Mouse (Mus musculus) ES-Bruce4 (cell line): ENCODE data around the gene Dusp16. TPM values are rescaled to one million over a fixed set of nuclear protein-coding genes. Genes with fewer than 3 reads are reported as not detected.
"Not testable (repeated sequence)": the region's sequence is repeated elsewhere in the genome, so short reads cannot be mapped to it uniquely, and the experiment has no call there.

Source experiments
- H3K27ac ChIP-seq: 2 replicates; pipeline ENCODE4 v1.5.1; 2012; ENCODE audit warnings: low read length, inconsistent platforms; ENCODE audit not compliant: insufficient read depth
- H3K27me3 ChIP-seq: 2 replicates; pipeline ENCODE4 v1.6.1; 2012; ENCODE audit warnings: mild to moderate bottlenecking, low read length, inconsistent platforms; ENCODE audit not compliant: control insufficient read depth, poor library complexity, insufficient read depth, severe bottlenecking
- H3K36me3 ChIP-seq: 2 replicates; pipeline ENCODE4 v1.6.1; 2012; ENCODE audit warnings: inconsistent platforms, mild to moderate bottlenecking, low read length, moderate library complexity; ENCODE audit not compliant: control insufficient read depth, poor library complexity, insufficient read depth, severe bottlenecking
- H3K4me1 ChIP-seq: one replicate; pipeline ENCODE4 v1.8.1; 2011; ENCODE audit warnings: low read length; ENCODE audit not compliant: control insufficient read depth, insufficient read depth
- H3K4me3 ChIP-seq: 2 replicates; pipeline ENCODE4 v1.5.1; 2011; ENCODE audit warnings: low read depth, mild to moderate bottlenecking, low read length
- H3K9ac ChIP-seq: 2 replicates; pipeline ENCODE4 v1.6.1; 2012; ENCODE audit warnings: low read depth, mild to moderate bottlenecking, inconsistent platforms; ENCODE audit not compliant: poor library complexity, severe bottlenecking
- H3K9me3 ChIP-seq: replicated peaks from 2 replicates; pipeline ENCODE4 v1.6.1; 2012; ENCODE audit warnings: mild to moderate bottlenecking, low read length, inconsistent platforms; ENCODE audit not compliant: control insufficient read depth, poor library complexity, insufficient read depth, severe bottlenecking
- CTCF ChIP-seq: IDR thresholded peaks from one replicate; pipeline ENCODE4 v1.8.1; 2011; ENCODE audit warnings: low read depth, low read length
- EP300 ChIP-seq: IDR thresholded peaks from 2 replicates; pipeline ENCODE4 v1.6.1; 2011; ENCODE audit warnings: low read depth, low read length; ENCODE audit not compliant: insufficient read depth
- POLR2A ChIP-seq: IDR thresholded peaks from one replicate; pipeline ENCODE4 v1.8.1; 2011; ENCODE audit warnings: low read length; ENCODE audit not compliant: insufficient read depth
- polyA plus RNA-seq: library from polyadenylated mRNA; stranded (reverse); fragments of >200 nt; gene quantifications from 2 replicates; pipeline ENCODE4 v1.2.4, GENCODE M21; 2011; ENCODE audit warnings: low read depth; ENCODE audit not compliant: missing spikeins, insufficient read depth, insufficient read length

Dusp16 gene
- polyA plus RNA-seq, 1 experiment: 35.6 TPM

GRCm38 (mm10) chr6:134678037-134678436, 114.4 kb downstream of the Dusp16 start:
- H3K9ac ChIP-seq: no peak overlapping the region
- no peak overlapping the region for H3K27ac ChIP-seq
- no peaks in the 10 kb centered on the region for H3K4me1 ChIP-seq
- H3K36me3 ChIP-seq: no peaks in the 10 kb centered on the region
- H3K27me3 ChIP-seq: no peaks in the 10 kb centered on the region
- TF ChIP-seq CTCF (no peak), EP300 (no peak), POLR2A (no peak)
- H3K4me3 ChIP-seq: no peak overlapping the region
- no peaks in the 10 kb centered on the region for H3K9me3 ChIP-seq

GRCm38 (mm10) chr6:134677504-134677903, 114.9 kb downstream of the Dusp16 start:
- Histone ChIP-seq H3K9me3 (no peaks in the 10 kb centered on the region), H3K27me3 (no peaks in the 10 kb centered on the region), H3K4me1 (no peaks in the 10 kb centered on the region), H3K4me3 (no peak overlapping the region), H3K9ac (no peak overlapping the region), H3K27ac (no peak overlapping the region), H3K36me3 (no peaks in the 10 kb centered on the region)
- TF ChIP-seq EP300: no peak
- TF ChIP-seq CTCF: no peak
- TF ChIP-seq POLR2A: no peak

GRCm38 (mm10) chr6:134673712-134674111, 118.7 kb downstream of the Dusp16 start:
- not testable (repeated sequence) for H3K36me3 ChIP-seq, H3K27ac ChIP-seq, H3K27me3 ChIP-seq, H3K9ac ChIP-seq, H3K9me3 ChIP-seq, H3K4me3 ChIP-seq, H3K4me1 ChIP-seq

GRCm38 (mm10) chr6:134670881-134671411, 121.5 kb downstream of the Dusp16 start:
- H3K4me1 ChIP-seq: no peaks in the 10 kb centered on the region
- no peak overlapping the region for H3K27ac ChIP-seq
- no peak overlapping the region for H3K4me3 ChIP-seq
- no peaks in the 10 kb centered on the region for H3K27me3 ChIP-seq
- no peaks in the 10 kb centered on the region for H3K9me3 ChIP-seq
- H3K36me3 ChIP-seq: no peaks in the 10 kb centered on the region
- H3K9ac ChIP-seq: no peak overlapping the region
- no peak for TF ChIP-seq POLR2A
- TF ChIP-seq EP300: no peak
- TF ChIP-seq CTCF: no peak

GRCm38 (mm10) chr6:134669179-134669865, 123.1 kb downstream of the Dusp16 start:
- Histone ChIP-seq H3K9me3 (no peaks in the 10 kb centered on the region), H3K27ac (no peak overlapping the region), H3K27me3 (no peaks in the 10 kb centered on the region), H3K9ac (no peak overlapping the region), H3K4me3 (no peak overlapping the region), H3K36me3 (no peaks in the 10 kb centered on the region), H3K4me1 (no peaks in the 10 kb centered on the region)
- TF ChIP-seq CTCF (no peak), POLR2A (no peak), EP300 (no peak)

- no peak overlapping the region for H3K9ac ChIP-seq
- TF ChIP-seq EP300 (no peak), POLR2A (no peak), CTCF (no peak)
- no peak overlapping the region for H3K4me3 ChIP-seq
- no peaks in the 10 kb centered on the region for H3K4me1 ChIP-seq
- no peak overlapping the region for H3K27ac ChIP-seq
- H3K9me3 ChIP-seq: no peaks in the 10 kb centered on the region
- H3K36me3 ChIP-seq: no peaks in the 10 kb centered on the region
- H3K27me3 ChIP-seq: no peaks in the 10 kb centered on the region
Observed at GRCm38 (mm10) chr6:134668519-134668918, 123.9 kb downstream of the Dusp16 start.
